Mouse (Mus musculus): ENCODE measurements around the gene Madd. TPM values are rescaled to one million over a fixed set of nuclear protein-coding genes. Genes with fewer than 3 reads are reported as not detected.

Madd gene
- polyA plus RNA-seq, 1 experiment from 2014 or later, result 62.1 TPM

- Histone ChIP-seq H3K9ac (ENCODE audit: low read depth, low read length) (no peak overlapping the region), H3K4me3 (ENCODE audit: low read depth, low read length) (no peak overlapping the region), H3K27ac (ENCODE audit: low read length) (no peak overlapping the region), H3K4me1 (ENCODE audit: control insufficient read depth, insufficient read depth, low read length) (no peaks in the 10 kb centered on the region), H3K27me3 (ENCODE audit: control insufficient read depth, insufficient read depth, low read depth, low read length) (no peaks in the 10 kb centered on the region), H3K4me2 (ENCODE audit: low read length) (no peak overlapping the region), H3K9me3 (replicated peaks; ENCODE audit: control insufficient read depth, low read length, poor library complexity, severe bottlenecking) (no peaks in the 10 kb centered on the region), H3K36me3 (ENCODE audit: control insufficient read depth, insufficient read depth, low read length) (no peaks in the 10 kb centered on the region)
- 76% methylated on average over 5 of the region's 5 CpGs for WGBS
- ATAC-seq, result no peak
Measured at GRCm38 (mm10) chr2:91109241-91109640, 74.4 kb downstream of the Madd start.

DNA sequence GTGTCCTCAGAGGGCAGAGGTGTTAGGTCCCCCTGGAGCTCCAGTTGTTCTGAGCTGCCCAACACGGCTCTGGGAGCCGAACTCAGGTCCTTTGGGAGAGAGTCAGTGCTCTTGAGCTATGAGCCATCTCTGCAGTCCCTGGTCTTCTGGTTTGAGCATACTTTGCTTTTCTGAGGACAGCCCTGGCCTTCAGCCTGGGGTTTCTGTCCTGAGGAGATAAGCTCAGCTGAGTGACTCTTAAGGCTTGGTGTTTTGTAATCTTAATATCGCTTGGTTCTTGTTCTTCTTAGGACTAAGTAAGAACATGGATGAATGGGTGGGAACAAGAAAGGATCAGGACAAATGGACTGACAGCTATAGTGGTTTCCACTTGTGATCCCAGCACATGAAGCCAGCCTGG lies 75.5 kb downstream of the Madd start:
- H3K9ac ChIP-seq (ENCODE audit: low read depth, low read length), result no peak overlapping the region
- no peaks in the 10 kb centered on the region for H3K36me3 ChIP-seq (ENCODE audit: control insufficient read depth, insufficient read depth, low read length)
- H3K4me2 ChIP-seq (ENCODE audit: low read length), result no peak overlapping the region
- H3K27ac ChIP-seq (ENCODE audit: low read length), result no peak overlapping the region
- H3K9me3 ChIP-seq (replicated peaks; ENCODE audit: control insufficient read depth, low read length, poor library complexity, severe bottlenecking), result no peaks in the 10 kb centered on the region
- H3K4me3 ChIP-seq (ENCODE audit: low read depth, low read length), result no peak overlapping the region
- no peaks in the 10 kb centered on the region for H3K4me1 ChIP-seq (ENCODE audit: control insufficient read depth, insufficient read depth, low read length)
- no peaks in the 10 kb centered on the region for H3K27me3 ChIP-seq (ENCODE audit: control insufficient read depth, insufficient read depth, low read depth, low read length)
- 91% methylated on average over 3 of the region's 3 CpGs for WGBS
- ATAC-seq, result no peak

GRCm38 (mm10) chr2:91101124-91101740 lies 82.4 kb downstream of the Madd start:
- 6% methylated on average over 7 of the region's 7 CpGs for WGBS
- Histone ChIP-seq H3K9ac (ENCODE audit: low read depth, low read length) (no peak overlapping the region), H3K36me3 (ENCODE audit: control insufficient read depth, insufficient read depth, low read length) (no peaks in the 10 kb centered on the region)

GRCm38 (mm10) chr2:91098156-91098555 lies 85.5 kb downstream of the Madd start:
- Histone ChIP-seq H3K9me3 (replicated peaks; ENCODE audit: control insufficient read depth, low read length, poor library complexity, severe bottlenecking) (no peaks in the 10 kb centered on the region), H3K4me3 (ENCODE audit: low read depth, low read length) (no peak overlapping the region), H3K4me1 (ENCODE audit: control insufficient read depth, insufficient read depth, low read length) (no peaks in the 10 kb centered on the region), H3K9ac (ENCODE audit: low read depth, low read length) (no peak overlapping the region), H3K36me3 (ENCODE audit: control insufficient read depth, insufficient read depth, low read length) (no peaks in the 10 kb centered on the region), H3K27ac (ENCODE audit: low read length) (no peak overlapping the region), H3K4me2 (ENCODE audit: low read length) (no peak overlapping the region), H3K27me3 (ENCODE audit: control insufficient read depth, insufficient read depth, low read depth, low read length) (no peaks in the 10 kb centered on the region)
- no peak for ATAC-seq
- 78% methylated on average over 2 of the region's 2 CpGs for WGBS

More at GRCm38 (mm10) chr2:91101124-91101740, 82.4 kb downstream of the Madd start:
- peak; percentile 87 for ATAC-seq
- no peaks in the 10 kb centered on the region for H3K9me3 ChIP-seq (replicated peaks; ENCODE audit: control insufficient read depth, low read length, poor library complexity, severe bottlenecking)
- no peak overlapping the region for H3K27ac ChIP-seq (ENCODE audit: low read length)
- H3K4me3 ChIP-seq (ENCODE audit: low read depth, low read length), result no peak overlapping the region
- H3K27me3 ChIP-seq (ENCODE audit: control insufficient read depth, insufficient read depth, low read depth, low read length), result no peaks in the 10 kb centered on the region
- no peak overlapping the region for H3K4me2 ChIP-seq (ENCODE audit: low read length)
- H3K4me1 ChIP-seq (ENCODE audit: control insufficient read depth, insufficient read depth, low read length), result no peaks in the 10 kb centered on the region

DNA sequence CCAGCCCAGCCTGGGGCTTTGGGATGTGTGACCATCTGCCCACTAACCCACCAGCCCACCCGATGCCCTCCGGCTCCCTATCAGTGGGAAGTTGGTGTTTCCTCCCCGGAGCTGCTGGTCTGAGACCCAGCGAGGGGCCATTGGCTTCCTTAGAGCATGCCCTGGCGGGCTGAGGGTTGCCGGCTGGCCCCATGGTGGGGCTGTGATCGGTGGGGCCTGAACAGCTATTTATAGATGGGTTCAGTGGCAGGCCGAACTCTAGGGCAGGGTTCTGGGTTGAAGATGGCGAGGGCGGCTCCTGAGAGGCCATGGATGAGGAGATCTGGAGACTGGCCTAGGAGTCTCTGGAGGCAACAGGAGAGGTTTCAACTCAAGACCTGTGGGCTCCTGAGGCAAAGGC lies 86.6 kb downstream of the Madd start:
- Histone ChIP-seq H3K4me1 (ENCODE audit: control insufficient read depth, insufficient read depth, low read length) (no peaks in the 10 kb centered on the region), H3K27me3 (ENCODE audit: control insufficient read depth, insufficient read depth, low read depth, low read length) (no peaks in the 10 kb centered on the region), H3K4me2 (ENCODE audit: low read length) (no peak overlapping the region), H3K27ac (ENCODE audit: low read length) (no peak overlapping the region), H3K9me3 (replicated peaks; ENCODE audit: control insufficient read depth, low read length, poor library complexity, severe bottlenecking) (no peaks in the 10 kb centered on the region), H3K36me3 (ENCODE audit: control insufficient read depth, insufficient read depth, low read length) (no peaks in the 10 kb centered on the region), H3K9ac (ENCODE audit: low read depth, low read length) (no peak overlapping the region), H3K4me3 (ENCODE audit: low read depth, low read length) (no peak overlapping the region)
- no peak for ATAC-seq
- 87% methylated on average over 10 of the region's 10 CpGs for WGBS

GRCm38 (mm10) chr2:91096524-91096923 lies 87.1 kb downstream of the Madd start:
- Histone ChIP-seq H3K27ac (ENCODE audit: low read length) (no peak overlapping the region), H3K4me3 (ENCODE audit: low read depth, low read length) (no peak overlapping the region), H3K9me3 (replicated peaks; ENCODE audit: control insufficient read depth, low read length, poor library complexity, severe bottlenecking) (no peaks in the 10 kb centered on the region), H3K36me3 (ENCODE audit: control insufficient read depth, insufficient read depth, low read length) (no peaks in the 10 kb centered on the region), H3K4me1 (ENCODE audit: control insufficient read depth, insufficient read depth, low read length) (no peaks in the 10 kb centered on the region), H3K9ac (ENCODE audit: low read depth, low read length) (no peak overlapping the region), H3K27me3 (ENCODE audit: control insufficient read depth, insufficient read depth, low read depth, low read length) (no peaks in the 10 kb centered on the region), H3K4me2 (ENCODE audit: low read length) (no peak overlapping the region)
- no peak for ATAC-seq
- WGBS, result 79% methylated on average over 14 of the region's 14 CpGs

GRCm38 (mm10) chr2:91090827-91091226 lies 92.8 kb downstream of the Madd start:
- ATAC-seq, result no peak
- no peak overlapping the region for H3K9ac ChIP-seq (ENCODE audit: low read depth, low read length)
- no peaks in the 10 kb centered on the region for H3K9me3 ChIP-seq (replicated peaks; ENCODE audit: control insufficient read depth, low read length, poor library complexity, severe bottlenecking)
- no peak overlapping the region for H3K27ac ChIP-seq (ENCODE audit: low read length)
- 82% methylated on average over 6 of the region's 6 CpGs for WGBS
- H3K4me2 ChIP-seq (ENCODE audit: low read length), result no peak overlapping the region
- no peak overlapping the region for H3K4me3 ChIP-seq (ENCODE audit: low read depth, low read length)
- H3K27me3 ChIP-seq (ENCODE audit: control insufficient read depth, insufficient read depth, low read depth, low read length), result no peaks in the 10 kb centered on the region
- no peaks in the 10 kb centered on the region for H3K36me3 ChIP-seq (ENCODE audit: control insufficient read depth, insufficient read depth, low read length)
- H3K4me1 ChIP-seq (ENCODE audit: control insufficient read depth, insufficient read depth, low read length), result no peaks in the 10 kb centered on the region

GRCm38 (mm10) chr2:91090208-91090607 lies 93.4 kb downstream of the Madd start:
- no peak for ATAC-seq
- Histone ChIP-seq H3K9ac (ENCODE audit: low read depth, low read length) (no peak overlapping the region), H3K9me3 (replicated peaks; ENCODE audit: control insufficient read depth, low read length, poor library complexity, severe bottlenecking) (no peaks in the 10 kb centered on the region), H3K27me3 (ENCODE audit: control insufficient read depth, insufficient read depth, low read depth, low read length) (no peaks in the 10 kb centered on the region), H3K27ac (ENCODE audit: low read length) (no peak overlapping the region), H3K36me3 (ENCODE audit: control insufficient read depth, insufficient read depth, low read length) (no peaks in the 10 kb centered on the region), H3K4me2 (ENCODE audit: low read length) (no peak overlapping the region), H3K4me3 (ENCODE audit: low read depth, low read length) (no peak overlapping the region), H3K4me1 (ENCODE audit: control insufficient read depth, insufficient read depth, low read length) (no peaks in the 10 kb centered on the region)
- 74% methylated on average over 6 of the region's 6 CpGs for WGBS

DNA sequence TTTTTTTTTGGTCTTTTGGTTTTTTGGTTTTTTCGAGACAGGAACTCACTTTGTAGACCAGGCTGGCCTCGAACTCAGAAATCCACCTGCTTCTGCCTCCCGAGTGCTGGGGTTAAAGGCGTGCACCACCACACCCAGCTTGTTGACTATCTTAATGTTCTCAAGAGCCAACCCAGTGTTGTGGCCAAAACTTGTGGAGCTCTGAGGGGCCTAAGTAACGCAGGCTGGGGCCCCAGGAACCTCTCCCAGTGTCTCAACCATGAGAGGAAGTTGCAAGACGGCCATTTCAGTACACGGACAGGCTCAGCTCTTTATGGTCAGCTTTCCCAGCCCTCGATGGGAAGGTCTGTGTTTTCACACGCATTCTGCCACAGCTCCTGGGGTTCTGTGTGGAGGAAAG lies 94.7 kb downstream of the Madd start:
- Histone ChIP-seq H3K4me3 (ENCODE audit: low read depth, low read length) (no peak overlapping the region), H3K27me3 (ENCODE audit: control insufficient read depth, insufficient read depth, low read depth, low read length) (no peaks in the 10 kb centered on the region), H3K36me3 (ENCODE audit: control insufficient read depth, insufficient read depth, low read length) (no peaks in the 10 kb centered on the region), H3K9ac (ENCODE audit: low read depth, low read length) (no peak overlapping the region), H3K9me3 (replicated peaks; ENCODE audit: control insufficient read depth, low read length, poor library complexity, severe bottlenecking) (no peaks in the 10 kb centered on the region), H3K4me1 (ENCODE audit: control insufficient read depth, insufficient read depth, low read length) (no peaks in the 10 kb centered on the region), H3K4me2 (ENCODE audit: low read length) (no peak overlapping the region), H3K27ac (ENCODE audit: low read length) (no peak overlapping the region)
- no peak for ATAC-seq
- WGBS, result 80% methylated on average over 9 of the region's 9 CpGs

All from midbrain, embryonic 16.5 days (tissue).